Mouse (Mus musculus): ENCODE data around the gene Rack1. TPM values are rescaled to one million over a fixed set of nuclear protein-coding genes. Genes with fewer than 3 reads are reported as not detected.

Gene Rack1
- polyA plus RNA-seq, 1 experiment, result 3,051 TPM

GRCm38 (mm10) chr11:48797287-48797686 is 2.8 kb upstream of the Rack1 start:
- Histone ChIP-seq H3K27me3 (ENCODE audit: control insufficient read depth, insufficient read depth, insufficient read length) (no peaks in the 10 kb centered on the region), H3K4me3 (ENCODE audit: insufficient read depth, poor library complexity, severe bottlenecking) (no peak overlapping the region), H3ac (ENCODE audit: control insufficient read depth, insufficient read length, low read depth) (no peak overlapping the region), H3K79me3 (ENCODE audit: low read depth) (peaks cover 31% of the 10 kb centered on the region), H3K79me2 (ENCODE audit: control insufficient read depth, insufficient read depth) (peaks cover 50% of the 10 kb centered on the region), H3K36me3 (ENCODE audit: control insufficient read depth, insufficient read depth) (peaks cover 18% of the 10 kb centered on the region)
- TF ChIP-seq MYOG (IDR thresholded peaks at IDR 0.05; ENCODE audit: control insufficient read depth, extremely low read depth, insufficient read length) (no peak), FOSL1 (IDR thresholded peaks at IDR 0.05; ENCODE audit: insufficient read depth, low read length, poor library complexity, severe bottlenecking) (no peak), CEBPB (IDR thresholded peaks at IDR 0.05; ENCODE audit: low read depth) (no peak), CTCF (IDR thresholded peaks at IDR 0.05; ENCODE audit: control insufficient read depth, insufficient read depth, insufficient read length) (no peak), MYOD1 (IDR thresholded peaks at IDR 0.05; ENCODE audit: control insufficient read depth, insufficient read length, low read depth) (no peak), MAX (IDR thresholded peaks at IDR 0.05) (no peak), USF1 (IDR thresholded peaks at IDR 0.05; ENCODE audit: low read depth) (no peak)

- Histone ChIP-seq H3K27me3 (ENCODE audit: control insufficient read depth, insufficient read depth, insufficient read length) (no peaks in the 10 kb centered on the region), H3K79me2 (ENCODE audit: control insufficient read depth, insufficient read depth) (peaks cover 60% of the 10 kb centered on the region), H3ac (ENCODE audit: control insufficient read depth, insufficient read length, low read depth) (no peak overlapping the region), H3K79me3 (ENCODE audit: low read depth) (peaks cover 41% of the 10 kb centered on the region), H3K36me3 (ENCODE audit: control insufficient read depth, insufficient read depth) (peaks cover 28% of the 10 kb centered on the region), H3K4me3 (ENCODE audit: insufficient read depth, poor library complexity, severe bottlenecking) (peak overlapping the region; percentile 88)
- TF ChIP-seq USF1 (IDR thresholded peaks at IDR 0.05; ENCODE audit: low read depth) (no peak), CTCF (IDR thresholded peaks at IDR 0.05; ENCODE audit: control insufficient read depth, insufficient read depth, insufficient read length) (no peak), MYOG (IDR thresholded peaks at IDR 0.05; ENCODE audit: control insufficient read depth, extremely low read depth, insufficient read length) (no peak), MAX (IDR thresholded peaks at IDR 0.05) (no peak), MYOD1 (IDR thresholded peaks at IDR 0.05; ENCODE audit: control insufficient read depth, insufficient read length, low read depth) (no peak), FOSL1 (IDR thresholded peaks at IDR 0.05; ENCODE audit: insufficient read depth, low read length, poor library complexity, severe bottlenecking) (no peak), CEBPB (IDR thresholded peaks at IDR 0.05; ENCODE audit: low read depth) (no peak)
Measured at GRCm38 (mm10) chr11:48798308-48798707, 1.8 kb upstream of the Rack1 start.

GRCm38 (mm10) chr11:48798984-48799920 is 880 bp upstream of the Rack1 start:
- peak overlapping the region; percentile 85 for H3ac ChIP-seq (ENCODE audit: control insufficient read depth, insufficient read length, low read depth)
- H3K36me3 ChIP-seq (ENCODE audit: control insufficient read depth, insufficient read depth), result peaks cover 38% of the 10 kb centered on the region
- no peaks in the 10 kb centered on the region for H3K27me3 ChIP-seq (ENCODE audit: control insufficient read depth, insufficient read depth, insufficient read length)
- H3K79me3 ChIP-seq (ENCODE audit: low read depth), result peaks cover 50% of the 10 kb centered on the region
- peak overlapping the region; percentile 88 for H3K4me3 ChIP-seq (ENCODE audit: insufficient read depth, poor library complexity, severe bottlenecking)
- H3K79me2 ChIP-seq (ENCODE audit: control insufficient read depth, insufficient read depth), result peaks cover 70% of the 10 kb centered on the region
- TF ChIP-seq MYOD1 (IDR thresholded peaks at IDR 0.05; ENCODE audit: control insufficient read depth, insufficient read length, low read depth), result no peak
- TF ChIP-seq USF1 (IDR thresholded peaks at IDR 0.05; ENCODE audit: low read depth), result peak; percentile 28
- no peak for TF ChIP-seq CEBPB (IDR thresholded peaks at IDR 0.05; ENCODE audit: low read depth)
- TF ChIP-seq MAX (IDR thresholded peaks at IDR 0.05), result no peak
- no peak for TF ChIP-seq MYOG (IDR thresholded peaks at IDR 0.05; ENCODE audit: control insufficient read depth, extremely low read depth, insufficient read length)

GRCm38 (mm10) chr11:48801831-48802772 is 2.0 kb downstream of the Rack1 start:
- TF ChIP-seq MYOD1 (IDR thresholded peaks at IDR 0.05; ENCODE audit: control insufficient read depth, insufficient read length, low read depth) (no peak), FOSL1 (IDR thresholded peaks at IDR 0.05; ENCODE audit: insufficient read depth, low read length, poor library complexity, severe bottlenecking) (no peak), USF1 (IDR thresholded peaks at IDR 0.05; ENCODE audit: low read depth) (no peak), CEBPB (IDR thresholded peaks at IDR 0.05; ENCODE audit: low read depth) (no peak), CTCF (IDR thresholded peaks at IDR 0.05; ENCODE audit: control insufficient read depth, insufficient read depth, insufficient read length) (no peak), MAX (IDR thresholded peaks at IDR 0.05) (peak; percentile 19), MYOG (IDR thresholded peaks at IDR 0.05; ENCODE audit: control insufficient read depth, extremely low read depth, insufficient read length) (no peak)
- H3K79me3 ChIP-seq (ENCODE audit: low read depth), result peaks cover 54% of the 10 kb centered on the region
- H3K79me2 ChIP-seq (ENCODE audit: control insufficient read depth, insufficient read depth), result peaks cover 80% of the 10 kb centered on the region
- H3K27me3 ChIP-seq (ENCODE audit: control insufficient read depth, insufficient read depth, insufficient read length), result no peaks in the 10 kb centered on the region
- peak overlapping the region; percentile 95 for H3K4me3 ChIP-seq (ENCODE audit: insufficient read depth, poor library complexity, severe bottlenecking)
- peaks cover 66% of the 10 kb centered on the region for H3K36me3 ChIP-seq (ENCODE audit: control insufficient read depth, insufficient read depth)
- peak overlapping the region; percentile 97 for H3ac ChIP-seq (ENCODE audit: control insufficient read depth, insufficient read length, low read depth)

GRCm38 (mm10) chr11:48803988-48804387 is 3.9 kb downstream of the Rack1 start:
- H3ac ChIP-seq (ENCODE audit: control insufficient read depth, insufficient read length, low read depth), result no peak overlapping the region
- H3K36me3 ChIP-seq (ENCODE audit: control insufficient read depth, insufficient read depth), result peaks cover 84% of the 10 kb centered on the region
- no peaks in the 10 kb centered on the region for H3K27me3 ChIP-seq (ENCODE audit: control insufficient read depth, insufficient read depth, insufficient read length)
- TF ChIP-seq CTCF (IDR thresholded peaks at IDR 0.05; ENCODE audit: control insufficient read depth, insufficient read depth, insufficient read length), result no peak
- no peak overlapping the region for H3K4me3 ChIP-seq (ENCODE audit: insufficient read depth, poor library complexity, severe bottlenecking)
- H3K79me3 ChIP-seq (ENCODE audit: low read depth), result peaks cover 44% of the 10 kb centered on the region
- H3K79me2 ChIP-seq (ENCODE audit: control insufficient read depth, insufficient read depth), result peaks cover 61% of the 10 kb centered on the region
